Mouse (Mus musculus): Measurements from ENCODE around the gene Chchd3.
A peak's percentile ranks its signal among the peaks of the same experiment; 100 is the strongest.

Chchd3 gene

GRCm38 (mm10) chr6:33001271-33001670, 58.8 kb downstream of the Chchd3 start:
- DNase-seq = no peak

- no peak for DNase-seq
Measured at GRCm38 (mm10) chr6:32996597-32996996, 63.5 kb downstream of the Chchd3 start.

- DNase-seq = no peak
Measured at GRCm38 (mm10) chr6:32993847-32994246, 66.2 kb downstream of the Chchd3 start.

- peak in 1 of 2 experiments; percentile 18 for DNase-seq
Measured at GRCm38 (mm10) chr6:32990061-32990633, 69.9 kb downstream of the Chchd3 start.

GRCm38 (mm10) chr6:32988561-32988960, 71.5 kb downstream of the Chchd3 start:
- no peak for DNase-seq

- DNase-seq = no peak
Measured at GRCm38 (mm10) chr6:32983876-32984275, 76.2 kb downstream of the Chchd3 start.

- no peak for DNase-seq
Measured at GRCm38 (mm10) chr6:32981253-32981652, 78.8 kb downstream of the Chchd3 start.

GRCm38 (mm10) chr6:32978811-32979210, 81.2 kb downstream of the Chchd3 start:
- DNase-seq = peak; percentile 16 to 34

- DNase-seq = no peak
Measured at GRCm38 (mm10) chr6:32971926-32972325, 88.1 kb downstream of the Chchd3 start.

- no peak for DNase-seq
Measured at GRCm38 (mm10) chr6:32968971-32969370, 91.1 kb downstream of the Chchd3 start.

GRCm38 (mm10) chr6:32962048-32962447, 98.0 kb downstream of the Chchd3 start:
- peak in 1 of 2 experiments; percentile 17 for DNase-seq

GRCm38 (mm10) chr6:32961477-32961876, 98.6 kb downstream of the Chchd3 start:
- DNase-seq = no peak

GRCm38 (mm10) chr6:32959816-32960550, 100.1 kb downstream of the Chchd3 start:
- DNase-seq = no peak

GRCm38 (mm10) chr6:32955481-32955880, 104.6 kb downstream of the Chchd3 start:
- DNase-seq = no peak

GRCm38 (mm10) chr6:32950973-32951372, 109.1 kb downstream of the Chchd3 start:
- no peak for DNase-seq

- DNase-seq = no peak
Measured at GRCm38 (mm10) chr6:32949702-32950101, 110.4 kb downstream of the Chchd3 start.

- no peak for DNase-seq
Measured at GRCm38 (mm10) chr6:32947225-32947624, 112.8 kb downstream of the Chchd3 start.

- DNase-seq = no peak
Measured at GRCm38 (mm10) chr6:32944956-32945355, 115.1 kb downstream of the Chchd3 start.

GRCm38 (mm10) chr6:32943651-32944050, 116.4 kb downstream of the Chchd3 start:
- DNase-seq = no peak

GRCm38 (mm10) chr6:32940299-32940698, 119.8 kb downstream of the Chchd3 start:
- DNase-seq = no peak

- no peak for DNase-seq
Measured at GRCm38 (mm10) chr6:32937643-32938042, 122.4 kb downstream of the Chchd3 start.

GRCm38 (mm10) chr6:32936794-32937193, 123.3 kb downstream of the Chchd3 start:
- no peak for DNase-seq

- DNase-seq = no peak
Measured at GRCm38 (mm10) chr6:32936365-32936764, 123.7 kb downstream of the Chchd3 start.

- DNase-seq = no peak
Measured at GRCm38 (mm10) chr6:32935576-32935975, 124.5 kb downstream of the Chchd3 start.

Measured in kidney, postnatal 4 days (tissue).